Mouse (Mus musculus) hindbrain, embryonic 11.5 days (tissue): ENCODE measurements at regions not wholly inside any gene's neighbourhood (a gene's known extent, or its start where the extent isn't known, plus 50 kb on each side); places are given as distances from the start of the nearest gene placed in this dataset.

Experiments used
- ATAC-seq: fragments of 200-750 bp; cut with Nextera tagmentation; 2 replicates; pipeline ENCODE4 v1.8.0; 2017; ENCODE audit warnings: mild to moderate bottlenecking, moderate TSS enrichment, moderate library complexity; ENCODE audit not compliant: low FRiP score
- DNase-seq: peaks from one replicate; pipeline ENCODE4 v3.0.0-alpha.2; 2015; ENCODE audit warnings: low spot score
- H3K27ac ChIP-seq: fragments of 300-500 bp; sonication (generic); 2 replicates; pipeline ENCODE4 v1.5.1; 2014; ENCODE audit warnings: mild to moderate bottlenecking, low read depth, low read length
- H3K27me3 ChIP-seq: fragments of 300-500 bp; sonication (generic); 2 replicates; pipeline ENCODE4 v1.6.1; 2014; ENCODE audit warnings: mild to moderate bottlenecking, low read length, moderate library complexity, mixed read lengths; ENCODE audit not compliant: control insufficient read depth, insufficient read depth
- H3K36me3 ChIP-seq: fragments of 300-500 bp; sonication (generic); 2 replicates; pipeline ENCODE4 v1.6.1; 2014; ENCODE audit warnings: mild to moderate bottlenecking, low read length, moderate library complexity, mixed read lengths; ENCODE audit not compliant: control insufficient read depth, insufficient read depth
- H3K4me1 ChIP-seq: fragments of 300-500 bp; sonication (generic); replicated peaks from 2 replicates; pipeline ENCODE4 v1.6.1; 2014; ENCODE audit warnings: low read length, mixed read lengths; ENCODE audit not compliant: control insufficient read depth, insufficient read depth
- H3K4me2 ChIP-seq: fragments of 300-500 bp; sonication (generic); replicated peaks from 2 replicates; pipeline ENCODE4 v1.6.1; 2014; ENCODE audit warnings: mild to moderate bottlenecking, low read depth, low read length
- H3K4me3 ChIP-seq: fragments of 300-500 bp; sonication (generic); 2 replicates; pipeline ENCODE4 v1.5.1; 2014; ENCODE audit warnings: low read depth, low read length
- H3K9ac ChIP-seq: fragments of 300-500 bp; sonication (generic); 2 replicates; pipeline ENCODE4 v1.6.1; 2014; ENCODE audit warnings: low read depth, low read length
- H3K9me3 ChIP-seq: fragments of 300-500 bp; sonication (generic); 2 replicates; pipeline ENCODE4 v1.6.1; 2016; ENCODE audit warnings: low read length; ENCODE audit not compliant: control insufficient read depth
- WGBS: fragments of 180-500 bp; shearing (Covaris S2); extraction: QIAGEN DNeasy Blood & Tissue Kit; methylation state at CpG from one replicate; pipeline ENCODE4 v1.1.7; 2014; 5-methylcytosine and 5-hydroxymethylcytosine counted together

DNA sequence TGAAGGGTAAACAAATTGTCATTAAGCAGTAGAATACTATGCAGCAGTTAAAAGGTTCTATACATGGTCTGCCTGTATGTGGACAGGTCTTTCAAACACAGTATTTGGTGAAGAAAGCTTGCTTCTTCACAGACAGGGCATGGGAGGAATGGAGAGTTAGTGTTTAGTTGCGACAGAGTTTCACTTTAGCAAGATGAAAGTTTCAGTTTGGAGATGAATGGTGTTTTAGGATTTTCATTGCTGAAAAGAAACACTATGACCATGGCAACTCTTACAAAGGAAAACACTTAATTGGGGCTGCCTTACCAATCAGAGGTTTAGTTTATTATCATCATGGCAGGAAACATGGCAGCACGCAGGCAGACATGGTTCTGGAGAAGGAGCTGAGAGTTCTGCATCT, 162.2 kb upstream of the Id2 start:
- H3K27ac ChIP-seq, result no peak overlapping the region
- H3K9ac ChIP-seq, result no peak overlapping the region
- H3K9me3 ChIP-seq, result no peaks in the 10 kb centered on the region
- H3K4me2 ChIP-seq, result no peak overlapping the region
- no peak overlapping the region for H3K4me3 ChIP-seq
- H3K36me3 ChIP-seq, result no peaks in the 10 kb centered on the region
- H3K27me3 ChIP-seq, result no peaks in the 10 kb centered on the region
- H3K4me1 ChIP-seq, result no peaks in the 10 kb centered on the region
- ATAC-seq (no peak), DNase-seq (no peak)
- WGBS, result 92% methylated on average over 2 of the region's 2 CpGs

GRCm38 (mm10) chr12:25256268-25256667, 159.3 kb upstream of the Id2 start:
- no peaks in the 10 kb centered on the region for H3K4me1 ChIP-seq
- H3K36me3 ChIP-seq, result no peaks in the 10 kb centered on the region
- no peak overlapping the region for H3K4me3 ChIP-seq
- WGBS, result 74% methylated on average over 6 of the region's 6 CpGs
- H3K9me3 ChIP-seq, result no peaks in the 10 kb centered on the region
- H3K27ac ChIP-seq, result no peak overlapping the region
- no peak overlapping the region for H3K4me2 ChIP-seq
- ATAC-seq (no peak), DNase-seq (no peak)
- H3K9ac ChIP-seq, result no peak overlapping the region
- H3K27me3 ChIP-seq, result no peaks in the 10 kb centered on the region

GRCm38 (mm10) chr12:25254716-25255115, 157.8 kb upstream of the Id2 start:
- Histone ChIP-seq H3K4me3 (no peak overlapping the region), H3K9me3 (no peaks in the 10 kb centered on the region), H3K27me3 (no peaks in the 10 kb centered on the region), H3K4me1 (no peaks in the 10 kb centered on the region), H3K4me2 (no peak overlapping the region), H3K27ac (no peak overlapping the region), H3K9ac (no peak overlapping the region), H3K36me3 (no peaks in the 10 kb centered on the region)
- no peak for ATAC-seq
- no peak for DNase-seq
- 85% methylated on average over 6 of the region's 6 CpGs for WGBS

GRCm38 (mm10) chr12:25252776-25253510, 156.0 kb upstream of the Id2 start:
- Histone ChIP-seq H3K4me1 (no peaks in the 10 kb centered on the region), H3K27ac (no peak overlapping the region), H3K4me3 (no peak overlapping the region), H3K4me2 (no peak overlapping the region), H3K9ac (no peak overlapping the region), H3K9me3 (no peaks in the 10 kb centered on the region), H3K36me3 (no peaks in the 10 kb centered on the region), H3K27me3 (no peaks in the 10 kb centered on the region)
- DNase-seq (no peak), ATAC-seq (no peak)
- 82% methylated on average over 6 of the region's 6 CpGs for WGBS

- Histone ChIP-seq H3K9me3 (no peaks in the 10 kb centered on the region), H3K27ac (no peak overlapping the region), H3K27me3 (no peaks in the 10 kb centered on the region), H3K4me1 (no peaks in the 10 kb centered on the region), H3K36me3 (no peaks in the 10 kb centered on the region), H3K9ac (no peak overlapping the region), H3K4me3 (no peak overlapping the region), H3K4me2 (no peak overlapping the region)
- DNase-seq (no peak), ATAC-seq (no peak)
- 80% methylated on average over 4 of the region's 4 CpGs for WGBS
Observed at GRCm38 (mm10) chr12:25251411-25252171, 154.7 kb upstream of the Id2 start.

- Histone ChIP-seq H3K27me3 (no peaks in the 10 kb centered on the region), H3K9me3 (no peaks in the 10 kb centered on the region), H3K36me3 (no peaks in the 10 kb centered on the region), H3K4me3 (no peak overlapping the region), H3K4me1 (no peaks in the 10 kb centered on the region), H3K9ac (no peak overlapping the region), H3K4me2 (no peak overlapping the region), H3K27ac (no peak overlapping the region)
- no peak for ATAC-seq
- no peak for DNase-seq
- 30% methylated on average over 3 of the region's 3 CpGs for WGBS
Observed at GRCm38 (mm10) chr12:25250881-25251280, 153.9 kb upstream of the Id2 start.

- 79% methylated on average over 13 of the region's 13 CpGs for WGBS
- no peaks in the 10 kb centered on the region for H3K36me3 ChIP-seq
- no peak overlapping the region for H3K9ac ChIP-seq
- H3K27ac ChIP-seq, result no peak overlapping the region
- H3K4me2 ChIP-seq, result no peak overlapping the region
- H3K4me3 ChIP-seq, result no peak overlapping the region
- H3K9me3 ChIP-seq, result no peaks in the 10 kb centered on the region
- ATAC-seq, result no peak
- H3K27me3 ChIP-seq, result no peaks in the 10 kb centered on the region
- no peaks in the 10 kb centered on the region for H3K4me1 ChIP-seq
- DNase-seq, result no peak
Observed at GRCm38 (mm10) chr12:25248681-25249366, 151.9 kb upstream of the Id2 start.

GRCm38 (mm10) chr12:25246566-25246965, 149.6 kb upstream of the Id2 start:
- Histone ChIP-seq H3K9me3 (no peaks in the 10 kb centered on the region), H3K4me1 (no peaks in the 10 kb centered on the region), H3K27me3 (no peaks in the 10 kb centered on the region), H3K27ac (no peak overlapping the region), H3K4me3 (no peak overlapping the region), H3K4me2 (no peak overlapping the region), H3K36me3 (no peaks in the 10 kb centered on the region), H3K9ac (no peak overlapping the region)
- 89% methylated on average over 7 of the region's 7 CpGs for WGBS
- ATAC-seq, result no peak
- no peak for DNase-seq
